Mouse (Mus musculus) brain, embryonic 14.5 days (tissue): ENCODE measurements around the gene Tsc1.

Experiments
- CTCF ChIP-seq: fragments of 200-500 bp; IDR thresholded peaks from 2 replicates; pipeline ENCODE4 v1.5.1; 2012; ENCODE audit warnings: inconsistent platforms, mild to moderate bottlenecking, moderate library complexity, borderline replicate concordance; ENCODE audit not compliant: insufficient read depth, insufficient read length; ENCODE audit errors: extremely low read depth
- POLR2A ChIP-seq: fragments of 200-500 bp; IDR thresholded peaks from 2 replicates; pipeline ENCODE4 v1.6.1; 2012; ENCODE audit warnings: mild to moderate bottlenecking, inconsistent platforms, borderline replicate concordance; ENCODE audit not compliant: poor library complexity, insufficient read depth, insufficient read length, severe bottlenecking; ENCODE audit errors: extremely low read depth

GRCm38 (mm10) chr2:28601720-28602590 lies 39.1 kb upstream of the Tsc1 start:
- TF ChIP-seq CTCF (no peak), POLR2A (no peak)
